Mouse (Mus musculus) R1 (cell line): ENCODE measurements around the gene Farp1.

Experiments
- DNase-seq: peaks from one replicate; pipeline ENCODE4 v3.0.0-alpha.2; 2018; ENCODE audit warnings: low read depth, low spot score

The Farp1 gene

GRCm38 (mm10) chr14:121259789-121260188, 224.8 kb downstream of the Farp1 start:
- peak; percentile 58 for DNase-seq

GRCm38 (mm10) chr14:121261229-121261879, 226.4 kb downstream of the Farp1 start:
- DNase-seq = no peak

GRCm38 (mm10) chr14:121262606-121263005, 227.6 kb downstream of the Farp1 start:
- DNase-seq = no peak

- DNase-seq = no peak
Observed at GRCm38 (mm10) chr14:121263912-121264311, 228.9 kb downstream of the Farp1 start.

GRCm38 (mm10) chr14:121264453-121264852, 229.5 kb downstream of the Farp1 start:
- no peak for DNase-seq

- peak; percentile 67 for DNase-seq
Observed at GRCm38 (mm10) chr14:121267801-121268200, 232.8 kb downstream of the Farp1 start.

GRCm38 (mm10) chr14:121270490-121270889, 235.5 kb downstream of the Farp1 start:
- no peak for DNase-seq

- DNase-seq = no peak
Observed at GRCm38 (mm10) chr14:121274985-121275384, 240.0 kb downstream of the Farp1 start.

- no peak for DNase-seq
Observed at GRCm38 (mm10) chr14:121276016-121276415, 241.0 kb downstream of the Farp1 start.

GRCm38 (mm10) chr14:121279106-121279505, 244.1 kb downstream of the Farp1 start:
- peak; percentile 70 for DNase-seq

GRCm38 (mm10) chr14:121280601-121281335, 245.8 kb downstream of the Farp1 start:
- no peak for DNase-seq

GRCm38 (mm10) chr14:121281336-121281710, 246.3 kb downstream of the Farp1 start:
- no peak for DNase-seq

GRCm38 (mm10) chr14:121285379-121286120, 250.6 kb downstream of the Farp1 start:
- DNase-seq = no peak

- no peak for DNase-seq
Observed at GRCm38 (mm10) chr14:121291881-121292280, 256.9 kb downstream of the Farp1 start.

- no peak for DNase-seq
Observed at GRCm38 (mm10) chr14:121292391-121292790, 257.4 kb downstream of the Farp1 start.

GRCm38 (mm10) chr14:121294484-121294883, 259.5 kb downstream of the Farp1 start:
- DNase-seq = no peak

- DNase-seq = no peak
Observed at GRCm38 (mm10) chr14:121297103-121297502, 262.1 kb downstream of the Farp1 start.

- no peak for DNase-seq
Observed at GRCm38 (mm10) chr14:121298537-121298936, 263.5 kb downstream of the Farp1 start.

- no peak for DNase-seq
Observed at GRCm38 (mm10) chr14:121299093-121299492, 264.1 kb downstream of the Farp1 start.

GRCm38 (mm10) chr14:121304523-121304922, 269.5 kb downstream of the Farp1 start:
- DNase-seq = no peak

GRCm38 (mm10) chr14:121305316-121306064, 270.5 kb downstream of the Farp1 start:
- DNase-seq = peak; percentile 85

GRCm38 (mm10) chr14:121309909-121310308, 274.9 kb downstream of the Farp1 start:
- no peak for DNase-seq
